Mouse (Mus musculus) testis, adult 2 months (tissue): ENCODE results near the gene Pdzrn3. TPM values are rescaled to one million over a fixed set of nuclear protein-coding genes. Genes with fewer than 3 reads are reported as not detected.

ENCODE experiments used
- H3K27ac ChIP-seq: fragments of 200-500 bp; 2 replicates; pipeline ENCODE4 v1.5.1; 2012; ENCODE audit warnings: low read depth, low read length; ENCODE audit not compliant: control insufficient read depth, insufficient read depth
- H3K27me3 ChIP-seq: fragments of 200-500 bp; 2 replicates; pipeline ENCODE4 v1.6.1; 2012; ENCODE audit warnings: mild to moderate bottlenecking, low read length, moderate library complexity; ENCODE audit not compliant: control insufficient read depth, insufficient read depth
- H3K36me3 ChIP-seq: fragments of 200-500 bp; 2 replicates; pipeline ENCODE4 v1.6.1; 2012; ENCODE audit warnings: mild to moderate bottlenecking, low read length; ENCODE audit not compliant: control insufficient read depth, insufficient read depth
- H3K4me1 ChIP-seq: fragments of 200-500 bp; 2 replicates; pipeline ENCODE4 v1.6.1; 2012; ENCODE audit warnings: low read length; ENCODE audit not compliant: control insufficient read depth, insufficient read depth
- H3K4me3 ChIP-seq: fragments of 200-500 bp; 2 replicates; pipeline ENCODE4 v1.5.1; 2012; ENCODE audit warnings: low read depth, mild to moderate bottlenecking, low read length, moderate library complexity, mixed read lengths; ENCODE audit not compliant: control insufficient read depth
- CTCF ChIP-seq: fragments of 200-500 bp; IDR thresholded peaks from 2 replicates; pipeline ENCODE4 v1.5.1; 2012; ENCODE audit warnings: low read depth, mild to moderate bottlenecking, inconsistent platforms, low read length, moderate library complexity; ENCODE audit not compliant: control insufficient read depth, insufficient read depth, insufficient replicate concordance
- POLR2A ChIP-seq: fragments of 200-500 bp; IDR thresholded peaks from 2 replicates; pipeline ENCODE4 v1.6.1; 2012; ENCODE audit warnings: low read depth, mild to moderate bottlenecking, inconsistent platforms, low read length, moderate library complexity; ENCODE audit not compliant: control insufficient read depth
- polyA plus RNA-seq: library from polyadenylated mRNA; depleted of rRNA; stranded (reverse); fragments of >200 nt; gene quantifications from 2 replicates; pipeline ENCODE4 v1.2.3, GENCODE M21; 2012

Gene Pdzrn3
- polyA plus RNA-seq, 1 experiment, result 1.2 TPM

- Histone ChIP-seq H3K36me3 (no peaks in the 10 kb centered on the region), H3K27me3 (no peaks in the 10 kb centered on the region), H3K4me3 (no peak overlapping the region), H3K27ac (no peak overlapping the region), H3K4me1 (no peaks in the 10 kb centered on the region)
- TF ChIP-seq CTCF, result no peak
- TF ChIP-seq POLR2A, result no peak
These were observed 242.3 kb downstream of the Pdzrn3 start for GRCm38 (mm10) chr6:101135368-101135767.

- H3K27ac ChIP-seq, result no peak overlapping the region
- H3K4me1 ChIP-seq, result no peaks in the 10 kb centered on the region
- no peaks in the 10 kb centered on the region for H3K27me3 ChIP-seq
- TF ChIP-seq CTCF (no peak), POLR2A (no peak)
- no peaks in the 10 kb centered on the region for H3K36me3 ChIP-seq
- no peak overlapping the region for H3K4me3 ChIP-seq
These were observed 252.3 kb downstream of the Pdzrn3 start for GRCm38 (mm10) chr6:101125396-101125795.

- Histone ChIP-seq H3K4me3 (no peak overlapping the region), H3K27ac (no peak overlapping the region), H3K27me3 (no peaks in the 10 kb centered on the region), H3K4me1 (peaks cover 3% of the 10 kb centered on the region), H3K36me3 (no peaks in the 10 kb centered on the region)
- TF ChIP-seq POLR2A (no peak), CTCF (no peak)
These were observed 268.7 kb downstream of the Pdzrn3 start for GRCm38 (mm10) chr6:101108951-101109350.

GRCm38 (mm10) chr6:101103506-101103905 is 274.2 kb downstream of the Pdzrn3 start:
- peaks cover 3% of the 10 kb centered on the region for H3K4me1 ChIP-seq

GRCm38 (mm10) chr6:101101709-101102654 is 275.7 kb downstream of the Pdzrn3 start:
- H3K36me3 ChIP-seq, result no peaks in the 10 kb centered on the region
- TF ChIP-seq CTCF (no peak), POLR2A (no peak)
- no peak overlapping the region for H3K27ac ChIP-seq

More at GRCm38 (mm10) chr6:101103506-101103905, 274.2 kb downstream of the Pdzrn3 start:
- H3K27ac ChIP-seq, result no peak overlapping the region
- H3K4me3 ChIP-seq, result no peak overlapping the region
- no peak for TF ChIP-seq CTCF
- TF ChIP-seq POLR2A, result no peak
- H3K27me3 ChIP-seq, result no peaks in the 10 kb centered on the region
- no peaks in the 10 kb centered on the region for H3K36me3 ChIP-seq

More at GRCm38 (mm10) chr6:101101709-101102654, 275.7 kb downstream of the Pdzrn3 start:
- Histone ChIP-seq H3K4me1 (peaks cover under 1% of the 10 kb centered on the region), H3K4me3 (no peak overlapping the region), H3K27me3 (no peaks in the 10 kb centered on the region)
